Mouse (Mus musculus) hindbrain, postnatal 0 days (tissue): Measurements from ENCODE around the gene Leng1. TPM values are rescaled to one million over a fixed set of nuclear protein-coding genes. Genes with fewer than 3 reads are reported as not detected.
"Not testable (repeated sequence)": the region's sequence is repeated elsewhere in the genome, so short reads cannot be mapped to it uniquely, and the experiment has no call there.

ENCODE experiments used
- ATAC-seq: fragments of 200-750 bp; cut with Nextera tagmentation; 2 replicates; pipeline ENCODE4 v1.8.0; 2017; ENCODE audit warnings: mild to moderate bottlenecking, moderate TSS enrichment, moderate library complexity
- DNase-seq: peaks from one replicate; pipeline ENCODE4 v3.0.0-alpha.2; 2015; ENCODE audit warnings: low spot score
- H3K27ac ChIP-seq: fragments of 300-500 bp; sonication (generic); 2 replicates; pipeline ENCODE4 v1.5.1; 2014; ENCODE audit warnings: mild to moderate bottlenecking
- H3K27me3 ChIP-seq: fragments of 300-500 bp; sonication (generic); 2 replicates; pipeline ENCODE4 v1.6.1; 2014; ENCODE audit warnings: low read length, mixed read lengths; ENCODE audit not compliant: insufficient read depth
- H3K36me3 ChIP-seq: fragments of 300-500 bp; sonication (generic); 2 replicates; pipeline ENCODE4 v1.6.1; 2014; ENCODE audit warnings: low read length, mixed read lengths; ENCODE audit not compliant: insufficient read depth
- H3K4me1 ChIP-seq: fragments of 300-500 bp; sonication (generic); 2 replicates; pipeline ENCODE4 v1.6.1; 2014; ENCODE audit warnings: antibody characterized with exemption, low read length, mixed read lengths; ENCODE audit not compliant: insufficient read depth
- H3K4me2 ChIP-seq: fragments of 300-500 bp; sonication (generic); 2 replicates; pipeline ENCODE4 v1.6.1; 2014; ENCODE audit warnings: low read depth, mild to moderate bottlenecking, low read length, moderate library complexity, mixed read lengths
- H3K4me3 ChIP-seq: fragments of 300-500 bp; sonication (generic); 2 replicates; pipeline ENCODE4 v1.5.1; 2014; ENCODE audit warnings: low read length
- H3K9ac ChIP-seq: fragments of 300-500 bp; sonication (generic); replicated peaks from 2 replicates; pipeline ENCODE4 v1.6.1; 2014; ENCODE audit warnings: mild to moderate bottlenecking, low read length, moderate library complexity, mixed read lengths
- H3K9me3 ChIP-seq: fragments of 300-500 bp; sonication (generic); 2 replicates; pipeline ENCODE4 v1.6.1; 2016; ENCODE audit warnings: low read length, mixed read lengths
- CTCF ChIP-seq: IDR thresholded peaks from 2 replicates; pipeline ENCODE4 v1.5.1; 2016; ENCODE audit warnings: antibody characterized with exemption, control low read depth, low read depth
- WGBS: fragments of 180-500 bp; shearing (Covaris S2); extraction: QIAGEN DNeasy Blood & Tissue Kit; methylation state at CpG from one replicate; pipeline ENCODE4 v1.1.7; 2014; 5-methylcytosine and 5-hydroxymethylcytosine counted together
- polyA plus RNA-seq: library from polyadenylated mRNA; unstranded; fragments of >200 nt; fragmentation: Nextera tagmentation; extraction: Ambion mirVana; gene quantifications from 2 replicates; pipeline ENCODE4 v1.2.1, GENCODE M21; 2015
- total RNA-seq: library from RNA; depleted of rRNA; stranded (reverse); fragments of >200 nt; gene quantifications from 2 replicates; pipeline ENCODE4 v1.2.3, GENCODE M21; 2014; rRNA removed

Leng1 gene
- total RNA-seq (2.2 and 3.6 TPM in 2 replicates), polyA plus RNA-seq (10.9 and 13.2 TPM in 2 replicates)

DNA sequence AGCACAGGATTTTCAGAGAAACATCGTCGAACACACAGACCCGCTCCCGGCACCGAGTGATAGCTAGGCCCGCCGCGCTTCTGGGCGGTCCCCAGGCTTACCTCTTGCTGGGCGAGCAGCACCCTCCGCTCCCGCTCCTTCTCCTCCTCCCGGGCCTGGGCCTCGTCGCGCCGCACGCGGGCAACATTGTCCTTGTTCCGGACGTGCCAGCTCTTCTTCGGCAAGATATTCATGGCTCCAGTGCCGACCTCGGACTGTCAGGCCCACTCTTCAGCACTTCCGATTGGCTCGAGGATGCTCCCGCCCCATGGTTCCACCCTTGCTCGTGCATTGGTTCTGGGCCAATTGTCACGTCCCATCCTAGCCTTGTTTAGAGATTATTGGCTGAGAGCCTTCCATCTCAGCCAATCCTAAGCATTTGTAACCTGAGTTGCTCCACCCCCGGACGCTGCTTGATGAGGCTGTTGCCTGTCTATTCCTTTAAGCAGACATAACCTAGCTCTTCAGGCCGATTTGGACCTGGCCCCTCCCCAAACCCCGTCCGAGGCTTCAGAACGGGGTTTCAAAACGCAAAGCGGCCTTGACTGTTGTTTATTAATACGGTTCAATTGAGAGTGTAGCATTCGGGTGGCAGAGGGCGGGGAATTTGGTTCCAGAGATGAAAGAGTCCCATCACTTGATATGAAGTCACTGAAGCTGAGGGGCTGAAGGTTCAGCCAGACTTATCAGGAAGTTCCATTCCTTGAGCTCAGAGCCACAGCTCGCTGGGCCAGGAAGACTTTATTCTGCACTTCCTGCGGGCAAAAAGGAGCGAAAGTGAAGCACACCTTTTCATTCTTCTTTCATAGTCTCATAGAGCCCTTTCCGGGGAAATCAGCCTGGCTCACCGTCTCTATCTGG is at the start of gene Leng1:
Gene Leng1 (minus strand): TSS at position 626 of the 900 bp plus-strand sequence.
- Histone ChIP-seq H3K36me3 (peaks cover 15% of the 10 kb centered on the region; the same call in 1 of the 2 replicates), H3K27me3 (no peaks in the 10 kb centered on the region), H3K9ac (peak within 1 kb of the TSS; percentile 64), H3K4me2 (peak within 1 kb of the TSS; percentile 62), H3K27ac (peak within 1 kb of the TSS; percentile 79), H3K4me3 (peak within 1 kb of the TSS; percentile 62), H3K9me3 (no peaks in the 10 kb centered on the region), H3K4me1 (no peaks in the 10 kb centered on the region)
- DNase-seq (peak; percentile 99), ATAC-seq (peak; percentile 99)
- 3% methylated on average over 45 of the region's 45 CpGs for WGBS
- TF ChIP-seq CTCF: no peak

- no peak for ATAC-seq
- H3K4me2 ChIP-seq: no peak overlapping the region
- WGBS: 69% methylated on average over 1 of the region's 1 CpGs
- H3K9me3 ChIP-seq: no peaks in the 10 kb centered on the region
- no peak for TF ChIP-seq CTCF
- no peaks in the 10 kb centered on the region for H3K36me3 ChIP-seq
- no peak overlapping the region for H3K27ac ChIP-seq
- H3K4me1 ChIP-seq: no peaks in the 10 kb centered on the region
- no peak overlapping the region for H3K4me3 ChIP-seq
- DNase-seq: no peak
- no peak overlapping the region for H3K9ac ChIP-seq
- H3K27me3 ChIP-seq: no peaks in the 10 kb centered on the region
Observed at GRCm38 (mm10) chr7:3715249-3715648, 49.6 kb upstream of the Leng1 start.

- TF ChIP-seq CTCF: no peak
- no peak overlapping the region for H3K4me2 ChIP-seq
- no peak overlapping the region for H3K27ac ChIP-seq
- ATAC-seq (no peak), DNase-seq (no peak)
- no peaks in the 10 kb centered on the region for H3K4me1 ChIP-seq
- 0 out of 2 replicates have a peak, but pooled peaks cover 3% of the 10 kb centered on the region for H3K36me3 ChIP-seq
- no peaks in the 10 kb centered on the region for H3K27me3 ChIP-seq
- H3K9me3 ChIP-seq: no peaks in the 10 kb centered on the region
- H3K9ac ChIP-seq: no peak overlapping the region
- no peak overlapping the region for H3K4me3 ChIP-seq
- WGBS: 38% methylated on average over 5 of the region's 5 CpGs
Observed at GRCm38 (mm10) chr7:3712264-3712942, 46.8 kb upstream of the Leng1 start.

DNA sequence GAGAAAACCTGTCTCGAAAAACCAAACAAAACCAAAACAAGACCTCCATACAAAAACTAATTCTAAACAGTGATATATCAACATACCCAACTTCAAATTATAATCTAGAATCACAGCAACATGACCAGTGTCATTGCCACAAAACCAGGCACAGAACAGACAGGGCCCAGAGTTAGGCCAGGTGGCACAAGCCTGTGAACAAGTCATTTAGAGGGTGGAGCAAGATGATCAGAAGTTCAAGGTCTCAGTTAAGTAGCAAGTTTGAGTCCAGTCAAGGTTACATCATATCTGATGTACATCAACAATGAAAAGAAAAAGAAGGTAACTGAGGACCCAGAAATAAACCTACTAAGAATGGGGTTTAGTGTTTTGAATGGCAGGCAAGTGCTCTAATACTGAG is 43.4 kb upstream of the Leng1 start:
- H3K9me3 ChIP-seq: no peaks in the 10 kb centered on the region
- no peak overlapping the region for H3K9ac ChIP-seq
- H3K4me3 ChIP-seq: no peak overlapping the region
- TF ChIP-seq CTCF: no peak
- WGBS: 54% methylated on average over 1 of the region's 1 CpGs
- no peak for ATAC-seq
- peaks cover 10% of the 10 kb centered on the region for H3K4me1 ChIP-seq
- H3K27me3 ChIP-seq: no peaks in the 10 kb centered on the region
- DNase-seq: no peak
- no peak overlapping the region for H3K27ac ChIP-seq
- no peak overlapping the region for H3K4me2 ChIP-seq
- H3K36me3 ChIP-seq: peaks cover 9% of the 10 kb centered on the region

GRCm38 (mm10) chr7:3708447-3708980 is 42.9 kb upstream of the Leng1 start:
- WGBS: 38% methylated on average over 5 of the region's 5 CpGs

DNA sequence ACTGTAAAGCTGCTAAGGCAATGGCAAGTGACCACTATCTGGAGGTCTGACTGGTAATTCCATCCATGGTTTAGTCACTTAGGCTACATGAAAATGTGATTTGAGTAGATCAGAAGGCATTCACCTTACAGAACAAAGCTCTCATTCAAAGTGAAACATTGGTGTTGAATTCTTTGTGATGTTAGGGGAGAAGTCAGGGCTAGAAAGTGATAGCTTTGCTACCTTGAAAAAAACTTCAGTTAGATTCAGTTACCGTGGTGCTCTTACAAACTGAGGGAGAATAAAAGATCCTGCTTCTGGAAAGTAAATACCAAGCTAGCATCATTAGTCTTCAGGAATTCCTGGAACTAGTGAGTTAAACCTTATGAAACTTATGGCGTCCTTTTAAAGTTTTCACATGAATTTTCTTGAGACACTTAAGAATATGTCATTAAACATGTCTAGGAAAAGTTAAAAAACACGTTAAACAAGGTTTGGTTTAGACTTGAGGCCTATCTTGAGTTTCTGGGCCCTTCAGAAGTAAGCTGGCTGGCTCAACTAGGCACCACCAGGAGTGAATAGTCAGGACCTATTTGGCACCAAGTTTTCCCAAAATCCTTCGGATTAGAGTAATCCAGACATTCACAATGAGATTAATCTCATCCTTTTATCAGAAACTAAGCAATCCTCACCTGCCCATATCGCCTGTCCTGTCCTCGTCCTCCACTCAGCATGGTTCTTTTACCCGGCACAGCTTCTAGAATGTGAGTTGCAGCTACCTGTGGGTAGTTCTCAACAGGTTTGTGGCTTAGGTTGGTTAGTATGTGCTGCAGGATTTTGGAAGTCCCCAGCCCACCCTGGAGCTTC is 42.2 kb upstream of the Leng1 start:
- Histone ChIP-seq H3K9me3 (no peaks in the 10 kb centered on the region), H3K27ac (no peak overlapping the region), H3K4me1 (peaks cover 10% of the 10 kb centered on the region), H3K36me3 (peaks cover 9% of the 10 kb centered on the region), H3K27me3 (no peaks in the 10 kb centered on the region), H3K4me2 (no peak overlapping the region), H3K9ac (no peak overlapping the region), H3K4me3 (no peak overlapping the region)
- no peak for TF ChIP-seq CTCF
- ATAC-seq (no peak), DNase-seq (no peak)
- 31% methylated on average over 7 of the region's 7 CpGs for WGBS

More at GRCm38 (mm10) chr7:3708447-3708980, 42.9 kb upstream of the Leng1 start:
- H3K9me3 ChIP-seq, H3K4me3 ChIP-seq, H3K4me1 ChIP-seq, H3K4me2 ChIP-seq, H3K27me3 ChIP-seq, DNase-seq, H3K36me3 ChIP-seq, H3K9ac ChIP-seq, ATAC-seq, H3K27ac ChIP-seq: not testable (repeated sequence)
